Mouse (Mus musculus) cerebellum, postnatal 25 days (tissue): Measurements from ENCODE around the gene Cfd.
A peak's percentile ranks its signal among the peaks of the same experiment; 100 is the strongest.

ENCODE experiments used
- DNase-seq, 2 experiments: peaks; one replicate each; pipeline ENCODE4 v3.0.0; 2021; ENCODE audit warnings: mixed read lengths in 2 of 2

Cfd gene

DNA sequence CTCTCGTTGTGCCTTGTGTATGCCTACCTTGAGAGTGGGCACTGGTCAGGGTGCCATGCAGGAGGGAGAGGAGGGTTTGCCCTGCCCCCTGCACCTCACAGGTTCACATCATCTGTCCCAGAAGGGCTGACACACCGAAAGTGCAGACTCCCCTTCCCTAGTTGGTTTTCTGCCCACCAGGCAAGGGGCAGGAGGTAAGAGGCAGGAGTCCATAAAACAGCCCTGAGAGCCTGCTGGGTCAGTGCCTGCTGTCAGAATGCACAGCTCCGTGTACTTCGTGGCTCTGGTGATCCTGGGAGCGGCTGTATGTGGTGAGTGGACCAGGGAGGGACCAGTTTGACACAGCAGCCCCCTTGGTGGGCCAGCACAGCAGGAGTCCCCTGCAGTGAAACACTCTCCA is at the start of gene Cfd:
Gene Cfd, plus strand, starts transcription at position 184 of the 400 bp plus-strand sequence.
- no peak for DNase-seq

DNA sequence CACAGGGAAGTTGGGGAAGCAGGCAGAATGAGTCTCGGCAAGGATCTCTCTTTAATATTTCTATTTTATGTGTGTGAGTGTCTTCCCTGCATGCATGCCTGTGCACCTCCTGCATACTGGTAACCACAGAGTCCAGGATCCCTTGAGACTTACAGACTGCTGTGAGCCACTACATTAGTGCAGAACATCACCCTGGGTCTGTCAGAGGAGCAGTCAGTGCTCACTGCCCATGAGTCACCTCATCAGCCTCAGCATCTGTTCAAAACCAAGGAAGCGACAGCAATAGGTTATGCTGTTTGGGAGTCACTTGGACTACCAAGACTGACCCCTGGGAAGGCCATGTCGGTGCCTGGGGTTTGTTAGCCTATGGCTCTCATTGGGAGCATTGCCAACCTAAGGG is 48.3 kb upstream of the Cfd start:
- no peak for DNase-seq

DNA sequence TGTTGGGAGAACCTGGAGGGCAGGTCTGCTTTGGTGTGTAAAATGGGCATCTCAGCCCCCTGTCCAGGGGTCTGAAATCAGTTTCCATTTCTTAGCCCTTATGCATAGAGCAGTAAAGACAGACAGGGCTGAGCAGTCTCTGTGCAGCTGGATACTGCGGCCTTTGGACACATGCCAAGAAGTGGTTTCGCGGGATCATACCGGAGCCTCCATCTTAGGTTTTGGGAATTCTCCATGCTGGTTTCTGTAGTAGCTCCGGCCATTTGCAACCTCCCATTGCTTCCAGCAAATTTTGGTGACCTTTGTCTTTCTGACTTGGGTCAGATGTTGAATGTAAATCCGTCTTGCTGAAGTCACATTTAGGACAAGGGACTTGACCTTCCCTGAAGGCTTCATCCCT is 47.2 kb upstream of the Cfd start:
- peak in 1 of 2 experiments; percentile 33 for DNase-seq

DNA sequence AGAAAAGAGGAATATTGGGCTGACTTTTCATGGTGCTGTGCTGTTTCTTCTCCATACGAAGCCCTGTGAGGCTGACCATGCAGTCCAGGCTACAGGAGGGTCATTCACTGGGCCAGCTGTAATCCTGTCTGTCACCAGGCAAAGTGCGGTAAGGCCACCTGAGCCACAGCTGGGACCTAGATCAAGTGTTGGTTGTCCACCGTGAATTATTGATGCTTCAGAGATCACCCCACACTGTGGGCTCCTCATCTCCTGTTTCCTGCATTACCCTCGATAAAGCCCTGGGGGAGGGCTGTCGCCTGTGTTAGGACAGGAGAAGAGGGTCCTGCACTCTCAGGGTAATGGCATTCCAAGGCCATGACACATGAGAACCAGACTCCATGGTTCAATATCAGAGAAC is 44.1 kb upstream of the Cfd start:
- DNase-seq, result no peak

DNA sequence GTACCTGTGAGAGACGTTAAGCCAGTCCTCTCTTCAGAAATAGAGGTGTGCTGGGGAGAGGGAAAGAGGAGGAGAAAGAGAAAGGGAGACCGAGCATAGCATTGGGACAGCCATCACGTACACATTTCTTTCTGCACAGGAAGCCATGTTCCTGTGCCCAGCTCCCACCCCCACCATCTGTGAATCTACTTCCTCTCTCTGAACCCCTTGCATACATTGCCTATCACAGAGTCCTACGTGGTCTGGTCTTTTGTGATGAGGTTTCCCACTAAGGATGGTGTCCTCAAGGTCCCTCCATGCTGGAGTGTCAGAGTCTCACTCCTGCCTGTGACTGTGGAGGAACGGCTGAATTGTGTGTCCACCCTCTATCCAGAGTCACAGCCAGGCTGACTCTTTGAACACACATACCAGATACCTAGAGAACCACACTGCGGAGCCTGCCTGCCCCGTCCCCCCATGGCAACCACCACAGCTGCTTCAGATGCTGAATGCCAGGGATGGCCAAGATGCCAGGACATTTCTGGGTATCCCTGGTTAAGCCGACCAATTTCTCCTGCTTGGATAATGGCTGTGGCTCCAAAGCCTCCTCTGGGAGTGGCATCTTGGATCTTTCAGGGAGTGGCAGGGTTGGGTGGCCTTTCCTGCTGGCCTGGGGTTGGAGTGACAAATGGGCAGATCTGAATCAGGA is 40.6 kb upstream of the Cfd start:
- no peak for DNase-seq

DNA sequence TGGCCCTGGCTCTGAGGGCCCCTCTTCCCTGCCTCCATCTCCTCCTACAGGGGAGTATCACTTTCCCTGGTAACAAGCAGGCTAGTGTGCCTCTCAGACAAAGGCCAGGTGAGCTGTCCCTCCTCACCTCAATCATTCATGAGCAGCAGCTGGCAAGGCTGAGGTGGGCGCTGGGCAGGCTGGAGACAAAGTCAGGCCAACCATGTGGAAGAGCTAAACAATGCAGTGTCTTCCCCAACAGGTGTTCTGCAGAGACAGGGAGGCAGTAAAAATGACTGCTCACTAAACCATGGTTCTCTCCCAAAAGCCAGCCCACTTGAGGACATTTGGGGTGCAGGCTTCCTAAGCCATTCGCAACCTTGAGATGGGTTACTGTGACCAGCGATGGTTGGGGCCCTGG is 39.0 kb upstream of the Cfd start:
- no peak for DNase-seq

DNA sequence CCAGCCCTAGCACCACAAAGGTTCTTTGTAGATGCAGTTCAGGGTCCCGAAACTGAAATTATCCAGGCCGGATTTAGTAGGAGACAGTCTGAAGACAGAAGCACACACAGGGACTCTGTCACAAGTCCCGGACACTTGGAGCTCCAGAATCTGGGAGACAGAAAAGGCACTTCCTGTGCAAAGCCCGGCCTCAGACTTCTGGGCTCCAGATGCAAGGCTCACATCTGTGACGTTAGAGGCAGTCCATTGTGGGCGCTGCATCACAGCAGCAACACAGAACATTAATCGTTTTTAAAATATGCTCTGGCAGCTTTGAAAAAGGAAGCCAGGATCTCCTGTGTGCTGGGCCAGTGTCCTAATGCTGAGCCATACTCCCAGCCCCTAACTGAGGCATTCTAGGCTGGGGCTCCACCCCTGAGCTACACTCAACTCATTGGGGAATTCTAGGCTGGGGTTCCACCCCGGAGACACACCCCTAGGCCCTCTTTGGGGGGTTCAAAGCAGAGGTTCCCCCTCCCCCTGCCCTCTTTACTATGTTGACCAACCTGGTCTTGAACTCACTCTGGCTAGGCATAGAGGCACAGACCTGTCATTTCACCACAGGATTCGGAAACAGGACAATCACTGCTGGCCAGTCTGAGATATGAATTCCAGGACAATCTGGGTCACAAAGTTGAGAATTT is 38.4 kb upstream of the Cfd start:
- DNase-seq, result no peak

DNA sequence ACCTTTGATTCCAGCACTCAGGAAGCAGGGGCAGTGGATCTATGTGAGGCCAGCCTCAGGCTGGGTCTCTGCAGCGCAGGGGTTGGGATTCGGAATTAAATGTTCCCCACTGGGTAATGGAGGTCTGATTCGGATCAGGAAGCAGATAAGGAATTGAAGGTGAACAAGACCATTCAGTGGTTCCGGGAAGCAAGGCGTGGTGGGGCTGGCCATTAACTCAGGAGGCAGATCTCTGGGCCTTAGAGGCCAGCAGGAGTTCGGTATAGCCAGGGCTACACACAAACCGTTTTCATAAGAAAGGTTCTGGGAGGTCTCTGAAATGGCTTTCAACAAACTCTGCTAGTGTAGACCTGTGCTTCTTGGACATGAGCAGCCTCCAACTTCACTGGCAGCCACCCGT is 37.8 kb upstream of the Cfd start:
- DNase-seq, result no peak

DNA sequence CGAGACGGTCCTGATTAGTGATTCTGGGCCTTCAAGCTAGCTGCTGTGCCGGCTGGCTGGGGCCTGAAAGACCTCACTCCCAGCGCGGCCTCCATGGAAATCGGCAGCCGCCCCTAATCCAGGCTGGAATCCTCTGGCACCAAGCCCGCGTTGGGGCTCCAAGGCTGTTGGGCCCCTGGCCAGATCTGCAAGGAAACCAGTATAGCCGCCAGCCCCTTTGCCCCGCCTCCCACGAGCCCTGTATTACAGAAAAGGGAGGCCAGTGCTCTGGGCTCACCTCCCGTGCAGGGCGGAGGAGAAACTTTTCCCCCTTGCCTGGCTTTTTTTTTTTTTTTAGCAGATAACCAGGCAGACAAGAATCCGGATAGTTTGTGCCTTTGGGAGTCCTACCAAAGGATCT is 37.3 kb upstream of the Cfd start:
- DNase-seq, result peak; percentile 85 to 92

DNA sequence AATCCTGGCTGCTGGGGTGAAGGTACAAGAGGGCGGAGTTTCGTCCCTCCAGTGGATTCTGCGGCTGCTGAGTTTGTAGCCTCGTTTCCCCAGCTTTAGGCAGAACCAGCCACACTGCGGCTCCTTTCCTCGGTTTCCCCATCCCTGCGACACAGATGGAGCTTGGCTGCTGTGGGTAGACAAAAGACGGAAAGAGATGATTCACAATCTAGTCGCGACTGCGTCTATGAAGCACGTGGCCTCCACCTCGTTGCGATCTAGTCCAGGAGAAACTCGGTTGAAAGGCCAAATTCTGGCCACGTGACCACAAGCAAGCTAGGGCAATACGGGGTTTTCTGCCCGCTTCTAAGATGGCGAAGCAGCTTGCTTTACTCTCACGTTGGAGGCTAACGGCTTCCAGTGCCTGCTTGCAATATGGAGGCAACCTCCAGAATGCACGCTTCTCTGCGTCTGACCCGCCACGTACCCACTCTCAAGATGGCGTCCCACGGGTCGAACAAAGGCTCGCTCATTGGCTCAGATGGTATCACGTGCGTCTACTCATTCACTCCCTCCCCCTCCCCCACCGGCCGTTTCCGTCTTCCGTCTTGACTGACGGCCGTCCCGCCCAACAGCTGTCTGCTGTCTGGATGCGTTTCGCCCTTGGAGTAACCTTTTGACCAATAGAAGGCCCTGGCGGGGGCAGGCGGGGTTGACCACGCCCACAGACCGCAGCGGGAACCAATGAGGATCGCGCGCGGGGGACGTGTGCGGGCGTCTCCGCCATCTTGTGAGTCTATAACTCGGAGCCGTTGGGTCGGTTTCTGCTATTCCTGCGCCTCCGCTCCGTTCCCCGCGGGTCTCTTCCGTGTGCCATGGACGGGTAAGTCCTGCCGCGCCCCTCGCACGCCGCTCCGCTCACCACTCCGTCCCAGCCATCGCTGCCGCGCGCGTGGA is 36.5 kb upstream of the Cfd start, which contains the start of gene Ptbp1:
Gene Ptbp1, plus strand, starts transcription at position 568 of the 936 bp plus-strand sequence.
- peak; percentile 99 to 100 for DNase-seq

DNA sequence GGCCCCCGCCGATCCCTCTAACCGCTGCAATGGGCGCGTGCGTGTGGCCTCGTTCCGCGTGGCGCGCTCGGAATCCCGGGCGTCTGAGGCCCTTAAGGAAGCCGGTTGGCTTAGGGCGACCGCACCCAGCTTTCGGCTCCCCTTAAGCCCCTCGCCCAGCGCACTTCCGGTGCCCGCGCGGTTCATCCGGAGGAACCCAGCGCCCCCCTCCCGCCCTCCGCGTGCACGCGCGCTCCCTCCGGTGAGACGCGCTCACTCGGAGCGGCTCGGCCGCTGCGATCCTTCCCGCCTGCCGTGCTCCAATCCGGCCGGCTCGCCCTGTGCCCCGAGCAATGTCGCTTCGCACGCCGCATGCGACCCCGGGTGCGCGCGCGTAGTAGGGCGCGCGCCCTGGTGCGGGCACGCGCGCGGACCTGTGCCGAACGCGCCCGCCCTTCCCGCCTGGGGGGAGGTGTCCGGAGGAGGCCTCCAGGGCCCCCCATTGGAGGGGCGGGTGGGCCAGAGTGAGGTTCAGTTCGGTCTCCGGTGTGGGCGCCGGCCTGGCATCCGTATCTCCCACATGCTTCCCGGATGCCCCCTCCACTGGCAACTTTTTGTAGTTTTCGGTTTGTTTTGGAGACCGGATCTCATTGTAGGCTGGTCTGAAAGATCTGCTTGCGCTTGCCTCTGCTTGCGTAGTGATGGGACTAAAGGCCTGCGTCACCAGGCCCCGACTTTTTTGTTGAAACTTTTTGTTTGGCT is 35.7 kb upstream of the Cfd start:
- peak in 1 of 2 experiments; percentile 82 for DNase-seq

DNA sequence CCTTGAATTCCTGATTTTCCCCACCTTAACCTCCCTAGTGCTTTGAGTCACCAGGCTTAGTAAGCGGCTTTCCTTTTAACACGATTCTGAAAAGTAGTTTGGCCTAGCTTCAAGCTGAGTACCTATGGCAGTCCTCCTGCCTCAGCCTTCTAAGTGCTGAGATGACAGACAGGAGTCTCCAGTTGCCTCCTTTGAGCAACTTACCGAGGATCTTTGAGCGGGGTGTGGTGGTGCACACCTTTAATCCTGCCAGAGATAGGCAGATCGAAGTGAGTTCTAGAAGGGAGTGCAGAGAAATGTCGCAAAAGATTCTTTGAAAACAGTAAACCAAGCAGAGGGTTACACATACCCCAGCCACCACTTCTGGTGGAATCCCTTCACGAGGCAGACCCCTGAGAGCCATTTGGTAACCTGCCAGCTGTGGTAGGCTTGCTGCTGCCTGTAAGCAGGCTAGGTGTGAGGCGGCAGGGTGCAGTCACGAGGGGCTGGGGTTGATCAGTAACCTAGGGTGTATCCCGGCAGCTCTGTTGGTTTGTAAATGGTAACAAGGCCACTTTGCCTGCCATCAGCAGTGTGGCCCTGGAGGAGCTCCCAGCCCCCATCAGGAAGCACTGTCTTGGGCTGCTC is 35.0 kb upstream of the Cfd start:
- DNase-seq, result peak; percentile 44 to 53

DNA sequence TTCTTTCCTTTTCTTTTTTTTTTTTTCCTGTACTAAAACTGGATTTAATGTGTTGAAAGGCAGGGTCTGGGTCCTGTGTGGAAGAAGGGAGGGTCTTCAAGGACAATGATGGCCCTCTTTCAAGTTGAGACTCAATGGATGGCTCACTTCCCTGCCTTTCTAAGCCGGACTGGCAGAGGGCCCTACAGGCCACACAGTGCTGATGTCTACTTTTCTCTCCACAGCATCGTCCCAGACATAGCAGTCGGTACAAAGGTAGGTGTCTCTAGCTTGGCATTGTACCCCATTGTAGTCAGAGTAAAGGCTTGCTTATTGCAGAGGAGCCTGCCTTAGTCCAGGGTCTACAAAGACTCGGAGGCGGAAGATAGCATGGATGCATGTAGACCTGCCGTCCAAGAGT is 34.4 kb upstream of the Cfd start:
- DNase-seq, result no peak

DNA sequence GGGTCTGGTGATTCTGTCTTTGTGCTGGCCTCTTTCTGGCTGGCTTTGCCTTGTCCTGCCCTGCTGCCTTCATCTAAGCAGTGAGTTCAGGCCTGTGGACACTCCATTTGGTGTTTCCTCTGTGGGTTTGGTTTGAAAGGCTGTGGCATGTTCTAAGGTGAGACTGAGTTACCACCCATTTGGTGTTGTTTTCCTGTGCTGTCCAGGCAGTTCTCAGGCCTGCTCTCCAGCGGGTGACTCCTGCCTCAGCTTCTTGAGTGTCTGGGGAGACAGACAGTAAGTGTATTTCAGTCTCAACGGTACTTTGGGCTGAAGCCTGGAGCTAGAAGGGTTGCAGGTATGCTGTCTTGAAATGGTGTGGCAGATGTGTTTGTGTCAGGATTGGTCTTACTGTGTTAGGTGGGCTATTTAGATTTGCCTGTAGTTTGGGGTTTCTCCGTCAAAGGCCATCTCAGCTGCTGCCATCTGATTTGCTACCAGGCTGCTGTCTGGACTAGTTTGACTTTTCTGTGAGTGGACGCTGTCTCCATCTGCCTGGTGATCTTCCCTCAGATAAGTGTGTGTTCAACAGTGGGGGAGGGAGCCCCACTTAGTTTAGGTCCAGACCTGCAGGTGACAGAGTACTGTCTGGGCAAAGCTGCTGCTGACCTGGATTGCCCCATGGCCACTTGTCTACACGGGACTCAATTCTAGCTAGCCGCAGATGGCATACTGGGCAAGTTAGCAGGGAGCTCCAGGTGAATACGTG is 33.8 kb upstream of the Cfd start:
- DNase-seq, result no peak

DNA sequence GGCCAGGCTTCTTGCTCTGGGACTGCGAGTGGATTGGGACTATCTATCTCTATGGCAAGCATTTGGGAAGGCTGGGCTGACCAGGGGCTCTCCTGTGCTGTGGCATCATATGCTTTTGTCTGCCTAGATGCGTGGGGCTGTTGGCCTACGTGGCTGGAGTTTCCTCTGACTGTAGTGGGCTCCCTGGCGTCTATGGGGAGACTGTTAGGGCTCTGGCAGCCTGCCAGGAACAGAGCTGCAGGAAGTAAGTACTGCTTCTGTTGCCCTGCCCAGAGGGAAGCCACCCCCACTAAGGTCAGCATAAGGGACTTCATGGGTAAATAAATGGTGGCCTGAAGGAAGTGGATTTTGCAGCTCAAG is 33.2 kb upstream of the Cfd start:
- peak; percentile 55 to 65 for DNase-seq

DNA sequence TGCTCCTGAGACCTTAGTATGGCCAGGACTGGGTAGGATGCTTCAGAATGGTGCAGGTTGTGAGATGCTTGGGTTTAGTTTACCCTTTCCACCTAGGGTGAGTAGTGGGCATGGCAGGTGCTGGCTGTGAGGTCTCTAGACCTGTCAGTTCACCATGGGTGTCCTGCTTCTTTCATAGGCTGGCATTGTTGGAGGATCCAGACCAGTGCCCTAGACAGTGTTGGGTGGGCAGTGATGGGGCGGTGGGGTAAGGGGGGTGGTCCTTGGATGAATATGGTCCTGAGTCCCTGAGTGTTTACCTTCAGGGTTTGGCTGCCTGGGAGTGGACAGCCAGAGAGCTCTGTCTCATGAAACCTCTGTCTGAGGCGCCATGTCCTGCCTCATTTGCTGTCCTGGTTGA is 32.8 kb upstream of the Cfd start:
- no peak for DNase-seq

DNA sequence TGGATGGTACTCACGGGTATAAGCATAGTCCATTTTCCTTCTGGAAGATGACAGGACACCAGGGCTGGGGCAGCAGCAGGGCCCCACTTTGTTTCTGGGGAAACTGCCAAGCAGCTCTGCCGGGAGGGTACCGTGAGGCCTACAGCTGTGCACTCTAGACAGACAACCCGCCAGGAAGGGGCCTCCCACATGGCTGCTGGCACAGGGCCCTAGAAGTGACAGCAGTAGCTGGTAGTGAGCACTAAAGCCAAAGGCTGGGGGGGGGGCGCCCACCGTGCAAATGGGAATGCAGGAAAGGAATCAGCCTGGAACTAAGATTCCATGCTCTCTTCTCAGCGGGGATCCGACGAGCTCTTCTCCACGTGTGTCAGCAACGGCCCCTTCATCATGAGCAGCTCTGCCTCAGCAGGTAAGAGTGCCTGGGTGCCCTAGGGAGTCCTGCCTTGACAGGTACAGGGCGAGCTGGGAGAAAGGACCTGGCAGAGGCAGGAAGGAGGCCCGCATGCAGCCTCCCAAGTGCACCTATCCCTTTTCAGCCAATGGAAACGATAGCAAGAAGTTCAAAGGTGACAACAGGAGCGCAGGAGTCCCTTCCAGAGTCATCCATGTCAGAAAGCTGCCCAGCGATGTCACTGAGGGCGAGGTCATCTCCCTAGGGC is 32.1 kb upstream of the Cfd start:
- DNase-seq, result peak; percentile 58 to 74

DNA sequence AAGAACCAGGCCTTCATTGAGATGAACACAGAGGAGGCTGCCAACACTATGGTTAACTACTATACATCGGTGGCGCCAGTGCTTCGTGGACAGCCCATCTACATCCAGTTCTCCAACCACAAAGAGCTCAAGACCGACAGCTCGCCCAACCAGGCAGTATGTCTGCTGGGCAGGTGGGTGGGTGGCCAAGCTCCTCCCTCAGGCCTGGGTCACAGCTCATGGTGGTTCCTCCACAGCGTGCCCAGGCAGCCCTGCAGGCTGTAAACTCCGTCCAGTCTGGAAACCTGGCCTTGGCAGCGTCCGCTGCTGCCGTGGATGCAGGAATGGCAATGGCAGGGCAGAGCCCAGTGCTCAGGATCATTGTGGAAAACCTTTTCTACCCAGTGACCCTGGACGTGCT is 31.5 kb upstream of the Cfd start:
- peak; percentile 39 to 42 for DNase-seq

DNA sequence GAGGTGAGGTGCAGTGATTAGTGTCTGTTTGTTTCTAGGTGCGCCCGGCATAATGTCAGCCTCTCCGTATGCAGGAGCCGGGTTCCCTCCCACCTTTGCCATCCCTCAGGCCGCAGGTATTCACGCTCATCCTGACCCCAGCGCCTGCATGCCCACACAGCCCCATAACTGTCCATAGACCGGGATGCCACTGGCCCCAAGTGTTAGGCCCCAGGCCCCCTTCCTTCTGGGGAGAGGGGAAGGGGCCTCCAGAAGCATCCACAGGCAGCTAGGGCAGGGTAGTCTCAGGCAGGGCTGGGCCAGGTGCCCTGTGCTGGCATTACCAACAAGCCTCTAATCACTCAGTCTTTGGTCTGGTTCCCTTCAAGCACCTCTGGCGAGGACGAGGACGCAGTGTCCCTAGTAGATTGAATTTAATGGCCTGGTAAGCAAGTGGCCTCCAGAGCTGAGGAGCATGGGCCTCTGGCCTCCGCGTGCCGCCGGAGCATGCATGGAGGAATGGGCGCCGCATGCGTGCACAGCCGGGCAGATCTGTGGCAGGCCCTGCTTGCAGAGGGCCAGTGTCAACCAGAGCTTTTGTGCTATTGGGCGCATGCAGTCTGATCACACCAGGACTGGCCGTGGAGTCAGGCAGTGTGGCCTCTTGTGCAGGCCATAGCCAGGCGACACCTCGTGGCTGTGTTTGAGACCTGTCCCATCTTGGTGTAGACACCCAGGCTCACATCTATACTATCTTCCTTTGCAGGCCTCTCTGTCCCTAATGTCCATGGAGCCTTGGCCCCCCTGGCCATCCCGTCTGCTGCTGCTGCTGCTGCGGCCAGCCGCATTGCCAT is 30.4 kb upstream of the Cfd start:
- no peak for DNase-seq
